Mouse (Mus musculus) kidney, adult 9 months (tissue): Measurements from ENCODE around the gene Zic4.

Source experiments
- DNase-seq: peaks from one replicate; pipeline ENCODE4 v3.0.0; 2022

Zic4 gene

DNA sequence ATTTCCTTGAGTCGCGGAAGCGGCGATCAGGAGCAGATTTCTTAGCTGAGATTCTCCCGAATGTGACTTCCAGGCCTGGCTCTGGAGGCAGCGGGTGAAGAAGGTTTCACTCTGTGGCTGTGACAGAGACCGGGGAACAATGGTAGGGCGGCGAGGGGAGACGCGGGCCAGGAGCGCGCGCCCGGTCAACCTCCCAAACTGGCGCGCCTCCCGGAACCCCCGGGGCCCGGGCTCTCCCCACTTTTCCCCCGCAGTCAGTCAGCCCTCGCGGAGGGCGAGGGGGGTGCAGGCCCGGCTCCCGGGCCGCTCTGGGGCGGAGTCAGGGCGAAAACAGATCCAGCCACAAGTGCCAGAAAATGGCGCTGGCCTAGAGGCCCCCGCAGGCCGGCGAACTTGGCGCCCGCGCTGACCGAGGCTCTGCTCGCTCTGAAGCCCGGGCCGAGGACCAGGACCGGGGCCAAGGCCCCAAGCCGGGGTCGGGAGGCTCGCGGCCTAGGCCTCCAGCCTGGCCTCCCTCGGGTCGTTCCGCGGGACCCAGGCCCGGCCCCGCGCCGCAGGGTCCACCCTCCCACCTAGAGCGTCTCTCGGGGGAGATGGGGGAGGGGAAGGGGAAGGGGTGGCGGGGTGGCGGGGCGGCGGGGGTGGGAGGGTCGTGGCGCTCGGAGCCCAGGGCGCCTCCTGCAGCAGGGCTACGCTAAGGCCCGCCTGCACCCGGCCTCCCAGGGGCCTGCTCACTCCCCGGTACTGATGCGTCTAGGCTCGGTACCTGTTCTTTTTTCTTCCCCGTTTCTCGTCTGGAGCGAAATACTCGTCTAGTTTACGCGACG lies 19.3 kb downstream of the Zic4 start:
- DNase-seq, result no peak

DNA sequence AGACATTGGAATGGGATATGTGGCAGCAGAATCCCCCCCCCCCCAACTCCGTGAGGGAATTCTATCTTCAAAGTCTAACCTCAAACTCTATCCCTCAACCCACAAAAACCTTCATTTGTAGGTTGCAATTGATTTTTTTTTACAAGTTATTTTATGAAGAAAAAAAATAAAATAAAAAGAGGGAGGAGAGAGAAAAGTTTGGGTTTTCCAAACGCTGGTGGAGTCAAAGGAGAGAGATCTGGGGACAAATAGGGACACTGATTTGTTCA lies 19.8 kb downstream of the Zic4 start:
- DNase-seq, result no peak

DNA sequence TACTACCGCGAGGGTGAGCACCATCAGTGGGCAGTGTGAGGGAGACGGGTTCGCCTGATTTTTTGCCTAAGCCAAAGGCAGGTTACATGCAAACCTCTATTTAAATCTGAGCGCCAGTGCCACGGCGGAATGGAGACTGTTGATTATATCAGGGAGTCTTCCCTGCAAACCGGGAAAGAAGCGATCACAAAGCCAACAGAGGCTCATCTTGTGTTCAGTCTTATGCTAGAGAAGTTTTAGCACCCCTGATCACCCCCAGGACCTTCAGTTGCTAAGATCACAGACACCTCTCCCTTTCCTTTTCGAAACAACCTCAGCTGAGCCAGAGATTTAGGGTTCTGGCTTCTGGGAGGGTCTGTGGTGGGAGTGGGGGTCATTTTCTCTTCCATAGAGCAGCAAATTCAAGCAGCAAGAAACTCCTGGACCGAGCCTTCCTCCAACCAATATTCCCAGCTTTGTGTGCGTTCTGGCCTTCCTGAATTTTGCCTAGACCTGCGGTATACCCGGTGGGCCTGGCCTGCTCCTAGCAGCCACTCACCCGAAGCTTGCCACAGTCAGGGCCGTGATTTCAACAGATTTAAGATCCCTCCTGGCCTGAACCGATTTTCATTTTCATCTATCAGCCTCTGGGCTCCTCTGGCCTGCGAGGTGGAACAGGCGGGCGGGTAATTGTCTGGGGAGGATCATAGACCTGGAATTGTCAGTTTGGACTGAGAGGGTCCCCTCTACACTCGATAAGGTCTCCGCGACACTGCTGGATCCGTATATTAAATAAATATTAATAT lies 20.4 kb downstream of the Zic4 start:
- DNase-seq, result no peak

DNA sequence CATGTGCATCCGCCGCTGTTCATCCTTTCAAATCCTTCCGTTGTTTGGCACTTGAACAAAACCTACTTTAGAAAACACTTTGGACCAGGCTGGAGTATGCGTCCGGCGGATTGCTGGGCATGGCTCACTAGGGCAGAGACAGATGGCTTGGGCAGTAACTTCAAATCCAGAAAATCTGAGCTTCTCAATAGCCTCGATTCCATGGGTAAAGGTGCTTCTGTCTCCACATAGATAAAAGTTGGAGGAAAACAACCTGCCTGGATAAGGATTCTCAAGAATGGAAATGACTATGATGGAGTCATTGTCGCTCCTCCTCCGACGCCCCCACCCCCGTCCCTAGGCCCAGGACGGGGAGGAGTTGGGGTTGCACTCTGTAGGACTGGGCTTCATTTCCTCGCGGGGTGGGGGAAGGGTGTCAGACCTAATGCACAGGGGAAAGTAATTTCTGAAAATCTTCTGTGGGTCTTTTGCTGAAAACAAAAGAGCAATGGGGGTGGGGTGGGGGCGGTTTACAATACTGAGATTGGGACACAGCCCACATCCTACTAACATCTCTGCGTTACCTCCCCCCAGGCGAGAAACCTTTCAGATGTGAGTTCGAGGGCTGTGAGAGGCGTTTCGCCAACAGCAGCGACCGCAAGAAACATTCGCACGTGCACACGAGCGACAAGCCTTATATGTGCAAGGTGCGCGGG lies 21.4 kb downstream of the Zic4 start:
- DNase-seq, result no peak

DNA sequence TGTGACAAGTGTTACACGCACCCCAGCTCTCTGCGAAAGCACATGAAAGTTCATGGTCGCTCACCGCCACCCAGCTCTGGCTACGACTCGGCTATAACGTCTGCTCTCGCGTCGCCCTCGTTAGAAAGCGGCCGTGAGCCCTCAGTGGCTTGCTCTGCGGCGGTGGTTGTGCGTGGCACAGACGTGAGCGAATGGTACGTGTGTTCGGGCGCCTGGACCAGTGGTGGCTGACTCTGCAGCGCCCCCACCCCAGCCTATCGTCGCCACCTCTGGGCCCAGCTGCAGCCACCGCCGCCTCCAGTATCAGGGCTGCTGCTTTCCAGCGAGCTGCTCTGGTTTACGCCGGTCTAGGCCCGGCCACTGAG lies 21.9 kb downstream of the Zic4 start:
- DNase-seq, result no peak

DNA sequence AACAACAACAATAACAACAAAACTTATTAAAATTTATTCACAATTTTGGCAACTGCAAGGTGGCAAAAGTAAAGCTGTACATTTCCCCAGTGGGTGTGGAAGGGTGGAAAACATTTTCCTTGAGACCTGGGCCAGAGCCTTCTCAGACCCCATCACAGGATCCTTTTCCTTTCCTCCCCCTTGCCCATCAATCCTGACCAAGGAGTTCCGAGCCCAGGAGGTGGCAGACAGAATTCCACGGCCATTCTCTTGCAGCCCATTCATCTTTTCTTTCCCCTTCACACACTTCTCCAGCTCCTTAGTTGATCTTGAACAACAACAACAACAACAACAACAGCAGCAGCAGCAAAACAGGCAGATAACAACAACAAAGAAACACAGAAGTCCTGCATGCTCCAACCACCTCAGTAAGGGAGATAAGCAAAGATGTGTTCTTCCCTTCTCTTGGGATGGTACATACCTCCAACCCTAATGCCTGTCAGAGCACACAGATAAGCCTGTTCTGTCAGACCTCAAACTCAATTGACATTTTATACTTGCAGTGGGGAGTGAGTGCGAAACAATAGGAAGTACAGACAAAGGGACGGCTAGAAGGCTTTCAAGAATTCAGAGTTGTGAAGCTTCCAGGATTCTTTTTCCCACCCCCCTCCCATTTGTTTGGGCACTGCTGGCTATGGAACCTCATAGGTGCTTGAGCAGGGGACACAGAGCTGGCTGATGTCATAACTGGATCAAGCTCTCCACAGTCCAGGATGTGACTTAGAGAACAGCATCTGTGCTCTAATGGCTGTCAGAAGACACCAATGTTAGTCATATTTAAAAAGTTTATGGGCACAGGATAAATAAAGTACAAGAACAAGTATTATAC lies 22.7 kb downstream of the Zic4 start:
- DNase-seq, result no peak

DNA sequence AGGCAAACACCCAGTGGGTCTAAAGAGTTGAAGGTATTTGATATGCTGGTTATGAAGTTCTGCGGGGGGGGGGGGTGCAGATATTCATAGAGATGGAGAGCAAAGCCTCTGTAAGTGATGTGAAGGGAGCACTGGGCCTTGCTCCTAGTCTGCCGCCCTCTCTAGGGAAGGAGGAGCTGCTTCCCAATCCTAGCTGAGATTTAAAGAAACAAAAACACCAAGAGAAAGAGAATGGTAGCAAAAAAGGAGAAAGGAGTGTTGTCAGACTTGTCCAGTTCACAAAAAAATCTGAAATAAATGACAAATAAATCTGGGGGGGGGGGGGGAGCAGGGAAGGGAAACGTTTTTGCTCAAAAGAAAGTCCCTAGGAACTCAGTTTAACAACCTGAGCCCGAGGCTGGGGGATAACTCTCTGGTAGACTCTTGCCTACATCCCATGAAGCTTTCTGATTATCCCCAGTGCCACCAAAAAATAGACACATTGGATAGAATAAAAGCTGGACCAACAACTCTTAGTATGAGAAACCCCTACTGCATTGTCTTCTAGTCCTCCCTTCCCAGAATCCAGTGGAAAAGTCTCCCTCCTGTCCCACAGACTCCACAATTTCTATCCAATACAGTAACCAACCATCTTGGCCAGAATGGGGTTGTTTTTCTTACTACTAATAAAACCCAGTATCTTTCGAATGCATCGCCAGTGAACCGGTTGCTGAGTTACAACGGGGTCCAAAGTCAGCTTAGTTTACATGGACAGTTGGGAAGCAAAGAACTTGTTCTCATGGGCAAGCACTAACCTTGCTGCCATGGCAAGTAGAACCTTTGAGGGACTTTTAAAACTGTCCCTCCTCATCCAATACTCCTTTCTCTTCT lies 23.6 kb downstream of the Zic4 start:
- DNase-seq, result no peak

DNA sequence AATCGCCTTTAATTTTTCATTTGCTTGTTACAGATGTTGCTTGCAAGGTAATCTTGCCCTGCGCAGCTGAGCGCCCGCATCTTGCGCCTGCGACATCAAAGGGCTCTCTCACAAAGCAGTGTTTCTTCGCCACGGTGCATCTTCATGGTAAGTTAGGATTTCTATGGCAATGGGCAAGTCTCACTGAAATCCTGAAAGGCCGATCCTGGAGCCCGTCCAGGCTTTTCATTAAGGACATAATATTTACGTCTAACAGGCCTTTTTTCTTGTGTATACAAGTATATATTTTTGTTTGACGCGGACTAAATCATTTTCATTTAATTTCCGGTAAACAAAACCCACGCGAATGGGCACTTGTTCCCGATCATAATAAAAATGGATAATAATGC lies 24.3 kb downstream of the Zic4 start:
- DNase-seq, result no peak

DNA sequence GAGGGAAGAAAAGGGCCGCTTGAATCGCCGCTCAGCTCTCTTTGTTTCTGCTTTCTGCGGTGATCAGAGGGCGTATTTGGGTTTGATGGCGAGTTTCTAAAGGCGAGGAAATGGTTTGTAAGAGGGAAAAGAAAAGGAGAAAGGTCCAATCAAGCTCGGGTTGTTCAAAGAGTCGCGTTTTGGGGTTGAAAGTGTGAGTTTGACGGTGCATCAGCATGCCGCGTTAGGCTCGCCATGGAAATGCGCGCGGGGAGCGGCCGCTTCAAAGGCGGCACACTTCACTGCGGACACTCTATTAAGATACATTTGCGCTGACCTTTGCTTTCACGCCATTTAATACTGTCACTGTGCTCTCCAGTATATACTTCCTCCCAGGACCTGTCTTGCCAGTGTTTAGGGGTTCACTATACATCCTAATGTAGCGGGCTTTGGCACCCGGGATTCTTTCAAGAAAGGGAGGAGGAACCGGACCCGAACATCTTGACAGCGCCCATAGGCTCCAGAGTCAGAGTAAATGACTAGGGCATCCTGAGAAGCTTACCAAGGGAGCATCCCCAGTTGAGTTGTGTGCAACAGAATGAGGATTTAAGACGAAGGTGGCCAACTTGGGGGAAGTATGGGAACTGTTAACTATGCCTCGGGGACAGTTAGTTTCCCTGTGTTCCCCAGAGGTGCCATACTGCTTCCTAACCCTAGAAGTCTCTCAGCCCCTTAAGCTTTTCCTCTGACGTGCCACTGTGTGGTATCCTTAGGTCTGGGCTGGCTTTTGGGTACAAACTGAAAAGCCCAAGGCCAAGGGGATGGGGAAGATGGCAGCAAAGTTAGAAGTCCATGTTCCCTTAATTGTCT lies 24.9 kb downstream of the Zic4 start:
- DNase-seq, result no peak

DNA sequence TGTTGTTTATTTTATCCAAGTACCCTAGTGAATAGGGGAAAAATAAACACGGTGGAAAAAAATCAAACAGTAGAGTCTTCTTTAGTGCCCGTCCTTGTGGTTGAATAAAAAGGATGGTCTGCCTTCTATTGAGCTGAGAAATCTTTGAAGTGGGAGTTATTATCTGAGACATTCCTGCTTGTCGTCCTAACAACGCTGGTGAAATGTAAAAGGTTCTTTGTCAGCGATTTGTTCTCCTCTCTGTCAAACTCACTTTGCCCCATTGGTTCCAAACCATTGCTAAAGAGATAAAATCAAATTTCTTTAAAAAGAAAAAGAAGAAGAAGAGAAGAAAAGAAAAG lies 25.5 kb downstream of the Zic4 start:
- DNase-seq, result no peak

DNA sequence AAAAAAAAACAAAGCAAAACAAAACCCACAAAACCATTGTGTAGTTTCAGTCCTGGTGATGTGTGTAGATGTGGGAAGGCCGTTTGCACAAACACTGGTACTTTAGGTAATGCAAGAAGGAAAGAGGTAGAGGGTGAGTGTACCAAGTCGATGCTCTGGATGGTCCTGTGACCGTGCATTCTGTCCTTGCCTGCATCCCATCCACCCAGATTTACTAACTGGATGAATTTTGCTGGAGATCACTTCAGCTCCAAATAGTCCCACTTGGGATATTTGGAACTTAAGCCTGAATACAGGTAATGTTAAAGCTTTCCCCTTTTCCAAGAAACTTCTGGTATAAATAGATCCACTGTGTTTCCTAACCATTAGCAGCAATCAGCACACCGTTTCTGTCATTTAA lies 26.0 kb downstream of the Zic4 start:
- DNase-seq, result no peak

DNA sequence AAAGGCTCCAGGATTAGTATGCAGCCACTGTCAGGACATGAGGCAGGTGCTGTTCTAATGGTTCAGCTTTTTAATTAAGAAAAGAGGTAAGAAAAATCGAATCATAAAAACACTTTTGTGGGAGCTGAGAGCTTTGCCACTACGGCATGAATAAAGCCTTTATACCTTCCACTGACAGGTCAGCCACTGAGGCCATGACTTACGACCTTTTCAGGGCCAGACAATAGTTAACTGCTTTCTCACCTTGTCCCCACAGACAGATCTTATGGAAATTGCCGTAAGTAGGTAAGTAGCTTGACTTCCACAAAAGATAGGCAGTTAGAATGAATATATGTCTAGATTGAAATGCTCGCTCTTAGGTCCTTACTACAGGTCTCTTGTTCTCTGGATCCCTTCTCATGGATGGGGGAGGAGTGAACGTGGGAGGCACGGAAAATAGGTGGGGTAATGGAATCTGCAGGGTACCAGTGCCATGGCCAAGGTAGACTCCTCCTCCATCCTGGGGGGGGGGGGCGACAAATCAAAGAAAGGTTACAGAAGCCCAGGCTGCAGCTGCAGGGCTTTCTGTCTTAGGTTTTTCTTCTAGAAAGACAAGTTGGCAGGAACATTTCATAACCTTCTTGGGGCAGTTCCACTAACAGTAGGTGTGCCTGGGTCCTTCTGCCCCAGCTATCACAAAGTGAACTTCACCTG lies 31.3 kb downstream of the Zic4 start:
- DNase-seq, result no peak

DNA sequence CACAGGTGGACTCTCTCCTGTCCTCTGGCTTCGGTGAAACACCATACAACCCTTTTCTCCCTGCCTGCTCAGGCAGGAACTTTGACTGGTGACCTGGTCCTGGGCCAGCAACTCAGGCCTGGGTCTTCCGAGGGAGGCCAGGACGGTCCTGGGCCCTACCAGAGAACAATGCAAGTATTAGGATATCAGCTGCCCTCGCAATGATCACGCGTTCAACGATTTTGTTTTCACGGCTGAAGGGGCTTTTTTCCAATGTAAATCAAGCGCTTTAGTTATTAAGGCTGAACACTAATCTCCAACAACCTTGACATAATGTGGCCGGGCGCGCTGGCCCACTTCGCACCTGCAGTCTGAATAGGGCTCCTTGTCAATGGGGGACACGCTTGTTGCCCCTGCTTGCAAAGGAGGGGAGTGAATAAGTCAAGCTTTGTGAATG lies 32.0 kb downstream of the Zic4 start:
- no peak for DNase-seq

DNA sequence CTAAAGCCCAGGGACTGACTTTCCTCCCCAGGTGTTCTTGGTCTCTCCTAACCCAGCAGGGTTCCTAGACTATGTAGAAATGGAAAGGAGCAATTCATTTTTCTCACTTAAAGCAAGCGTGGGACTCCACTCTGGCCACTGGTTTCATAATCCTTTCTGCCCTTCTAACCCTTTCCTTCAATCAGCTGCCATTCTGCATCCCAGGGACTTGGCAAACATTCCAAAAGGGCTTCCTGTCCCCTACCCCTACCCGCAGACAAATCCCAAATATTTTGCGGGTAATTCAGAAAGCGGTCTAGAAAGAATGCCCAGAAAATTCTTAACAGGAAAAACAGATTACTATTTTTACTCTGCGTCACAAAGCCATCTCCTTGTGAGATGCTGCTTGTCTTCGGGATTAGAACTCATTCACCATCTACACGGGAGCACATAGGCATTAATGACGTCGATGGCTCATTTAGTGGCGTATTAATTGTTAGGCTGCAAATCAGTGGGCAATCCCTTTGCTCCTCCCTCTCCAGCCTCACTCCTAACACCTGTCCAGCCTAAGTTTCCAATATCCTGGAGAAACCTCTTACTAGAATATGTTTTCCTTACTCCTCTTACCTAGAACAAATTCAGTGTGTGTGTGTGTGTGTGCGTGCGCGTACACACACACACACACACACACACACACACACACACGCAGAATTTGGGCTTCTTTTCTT lies 33.0 kb downstream of the Zic4 start:
- DNase-seq, result no peak

DNA sequence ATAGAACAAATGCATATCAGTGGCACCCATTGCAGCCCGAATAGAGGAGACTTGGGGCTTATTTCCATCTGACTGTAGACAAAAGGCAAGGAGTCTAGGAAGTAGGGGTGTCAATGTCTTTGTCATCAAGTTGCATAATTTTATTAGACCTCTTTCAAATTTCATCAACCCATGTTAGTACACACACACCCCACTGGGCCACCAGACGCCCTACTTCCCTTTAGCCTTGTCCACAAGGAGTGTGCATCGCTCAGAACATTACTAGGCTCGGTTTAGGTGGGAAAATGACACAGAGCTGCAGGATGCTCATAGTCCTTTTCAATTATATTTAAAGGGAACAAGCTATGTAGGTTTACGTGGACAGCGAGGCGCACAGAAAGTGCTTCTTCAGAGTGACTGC lies 37.8 kb downstream of the Zic4 start:
- DNase-seq, result no peak

DNA sequence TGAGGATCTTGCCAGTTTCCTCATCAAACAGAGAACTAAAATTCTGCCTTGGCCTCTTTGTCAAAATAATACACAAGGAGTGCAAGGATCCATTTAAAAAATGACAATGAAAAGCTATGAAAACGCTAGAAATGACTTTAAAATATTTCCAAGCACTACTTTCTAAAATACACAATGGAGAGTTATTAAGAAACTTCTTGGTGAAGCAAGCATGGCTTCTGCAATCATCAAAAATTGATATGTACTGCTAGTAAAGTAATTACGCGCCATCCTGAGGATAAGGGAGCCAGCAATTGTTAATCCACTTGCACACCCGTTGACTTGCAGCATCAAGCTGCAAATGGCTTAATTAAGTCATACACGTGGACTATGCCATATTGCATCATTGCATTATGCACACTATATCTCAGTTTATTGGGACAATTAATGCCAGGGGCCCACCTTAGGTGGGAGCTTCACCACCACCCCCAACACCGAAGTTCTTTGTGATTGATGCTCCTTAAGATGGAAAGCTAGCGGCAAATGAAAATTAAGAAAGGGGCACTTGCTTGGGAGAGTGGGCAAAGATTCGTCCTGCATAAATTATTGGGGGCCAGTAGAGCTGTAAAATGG lies 38.4 kb downstream of the Zic4 start:
- DNase-seq, result no peak

DNA sequence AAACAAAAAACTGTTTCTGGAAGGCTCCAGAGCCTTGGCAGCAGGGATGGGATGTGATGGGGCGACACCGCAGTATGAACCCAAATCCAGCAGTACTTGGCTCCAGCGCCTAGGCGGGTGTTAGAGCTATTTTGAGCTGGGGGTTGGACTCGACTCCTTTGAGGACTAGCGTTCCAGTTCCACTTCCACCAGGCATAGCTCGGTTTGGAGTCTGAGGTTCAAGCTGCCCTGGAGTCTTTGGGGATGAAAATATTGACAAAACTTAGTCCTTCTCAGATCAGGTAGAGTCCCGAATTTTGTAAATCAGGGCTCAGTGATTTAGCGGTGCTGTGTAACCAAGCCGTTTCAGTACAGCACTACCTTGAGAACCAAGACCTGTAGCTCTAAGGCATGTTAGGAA lies 39.3 kb downstream of the Zic4 start:
- DNase-seq, result no peak

DNA sequence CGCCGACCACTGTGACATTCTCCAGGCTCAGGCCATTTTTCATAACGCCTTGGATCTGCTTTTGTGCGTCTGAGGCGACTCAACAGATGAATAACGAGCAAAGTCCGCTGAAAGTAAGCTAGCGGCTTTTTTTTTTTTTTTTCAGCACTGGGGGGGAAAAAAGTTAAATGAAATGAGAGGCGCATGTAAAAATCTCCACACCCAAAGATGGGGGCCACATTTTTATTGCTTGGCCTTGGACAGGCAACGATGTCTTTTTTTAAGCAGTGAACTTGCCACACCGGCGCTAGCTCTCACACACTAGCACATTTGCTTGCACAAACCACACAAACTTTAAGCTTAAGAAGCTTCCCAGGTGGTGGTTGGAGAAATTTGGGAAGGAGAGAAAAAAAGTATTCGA lies 42.0 kb downstream of the Zic4 start:
- no peak for DNase-seq

DNA sequence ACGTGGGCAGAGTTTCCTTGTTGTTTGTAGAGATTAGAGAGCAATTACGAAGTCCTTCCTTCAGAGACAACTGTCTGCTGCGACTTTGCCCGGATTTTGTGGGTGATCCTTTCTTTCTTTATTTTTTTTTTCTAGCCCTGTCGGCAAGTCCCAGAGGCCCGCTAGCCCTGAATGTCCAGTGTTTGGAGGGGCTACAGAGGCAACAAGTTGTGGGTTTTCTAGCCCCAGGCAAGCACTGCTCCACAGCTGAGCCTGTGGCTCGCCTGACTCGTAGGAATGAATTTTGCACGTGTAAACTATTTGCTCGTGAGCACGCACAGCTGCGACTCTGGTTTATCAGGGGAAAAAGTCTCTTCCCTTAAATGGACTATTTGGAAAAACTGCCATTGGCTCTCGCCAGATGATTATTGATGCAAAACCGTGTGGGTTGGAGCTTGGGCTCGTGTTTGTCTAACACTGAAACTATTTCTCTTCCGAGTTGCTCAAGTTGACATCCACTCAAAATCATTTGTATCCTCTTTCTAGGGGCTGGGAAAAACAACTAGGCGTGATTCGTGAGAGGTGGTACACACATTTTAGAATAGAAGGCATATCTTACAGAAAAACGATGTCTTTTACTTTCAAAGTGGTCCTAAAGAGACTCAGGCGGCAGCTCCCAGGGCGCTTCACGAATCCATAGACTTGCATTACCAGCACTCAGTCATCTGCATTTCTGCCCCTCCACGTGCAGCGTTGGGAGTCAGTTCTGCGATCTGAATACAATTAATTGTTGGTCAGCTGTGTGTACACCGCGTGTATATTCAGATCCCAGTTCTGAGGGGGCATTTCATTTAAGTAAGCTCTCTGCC lies 42.9 kb downstream of the Zic4 start:
- no peak for DNase-seq
